Mouse (Mus musculus): ENCODE results near the gene Scd3. TPM values are rescaled to one million over a fixed set of nuclear protein-coding genes. Genes with fewer than 3 reads are reported as not detected.
"Not testable (repeated sequence)": the region's sequence is repeated elsewhere in the genome, so short reads cannot be mapped to it uniquely, and the experiment has no call there.

Scd3 gene
- polyA plus RNA-seq, 1 experiment from 2014 or later, result 0.19 TPM

GRCm38 (mm10) chr19:44267499-44268002, 64.5 kb downstream of the Scd3 start:
- peak overlapping the region; percentile 58 for H3K9ac ChIP-seq (ENCODE audit: low read length)
- H3K4me2 ChIP-seq (ENCODE audit: low read length), result peak overlapping the region; percentile 77
- H3K4me1 ChIP-seq (replicated peaks; ENCODE audit: control insufficient read depth, insufficient read depth, low read length), result peaks cover 10% of the 10 kb centered on the region; the same call in 1 of the 2 replicates
- no peaks in the 10 kb centered on the region for H3K36me3 ChIP-seq (ENCODE audit: control insufficient read depth, insufficient read depth, low read length)
- peak overlapping the region; percentile 57 for H3K4me3 ChIP-seq (ENCODE audit: low read depth, low read length)
- no peaks in the 10 kb centered on the region for H3K9me3 ChIP-seq (ENCODE audit: control insufficient read depth, low read length)
- WGBS, result 9% methylated on average over 18 of the region's 18 CpGs
- DNase-seq (ENCODE audit: low spot score) (no peak), ATAC-seq (replicated peaks; ENCODE audit: low FRiP score, low TSS enrichment, low read depth) (no peak)
- peak overlapping the region; percentile 91 for H3K27ac ChIP-seq (ENCODE audit: low read depth)
- H3K27me3 ChIP-seq (replicated peaks; ENCODE audit: control insufficient read depth, insufficient read depth, low read length), result no peaks in the 10 kb centered on the region

GRCm38 (mm10) chr19:44273711-44274110, 70.6 kb downstream of the Scd3 start:
- Histone ChIP-seq H3K9ac (ENCODE audit: low read length) (no peak overlapping the region), H3K27me3 (replicated peaks; ENCODE audit: control insufficient read depth, insufficient read depth, low read length) (no peaks in the 10 kb centered on the region), H3K27ac (ENCODE audit: low read depth) (no peak overlapping the region), H3K4me3 (ENCODE audit: low read depth, low read length) (no peak overlapping the region), H3K4me2 (ENCODE audit: low read length) (no peak overlapping the region), H3K9me3 (ENCODE audit: control insufficient read depth, low read length) (no peaks in the 10 kb centered on the region), H3K4me1 (replicated peaks; ENCODE audit: control insufficient read depth, insufficient read depth, low read length) (no peaks in the 10 kb centered on the region), H3K36me3 (ENCODE audit: control insufficient read depth, insufficient read depth, low read length) (no peaks in the 10 kb centered on the region)
- 84% methylated on average over 4 of the region's 4 CpGs for WGBS
- DNase-seq (ENCODE audit: low spot score) (no peak), ATAC-seq (replicated peaks; ENCODE audit: low FRiP score, low TSS enrichment, low read depth) (no peak)

GRCm38 (mm10) chr19:44274452-44274851, 71.4 kb downstream of the Scd3 start:
- no peak for ATAC-seq (replicated peaks; ENCODE audit: low FRiP score, low TSS enrichment, low read depth)
- H3K4me2 ChIP-seq (ENCODE audit: low read length), result no peak overlapping the region
- H3K9ac ChIP-seq (ENCODE audit: low read length), result no peak overlapping the region
- H3K27ac ChIP-seq (ENCODE audit: low read depth), result no peak overlapping the region
- WGBS, result 93% methylated on average over 4 of the region's 4 CpGs
- no peaks in the 10 kb centered on the region for H3K4me1 ChIP-seq (replicated peaks; ENCODE audit: control insufficient read depth, insufficient read depth, low read length)
- H3K4me3 ChIP-seq (ENCODE audit: low read depth, low read length), result no peak overlapping the region
- no peak for DNase-seq (ENCODE audit: low spot score)
- H3K27me3 ChIP-seq (replicated peaks; ENCODE audit: control insufficient read depth, insufficient read depth, low read length), result no peaks in the 10 kb centered on the region
- H3K36me3 ChIP-seq (ENCODE audit: control insufficient read depth, insufficient read depth, low read length), result no peaks in the 10 kb centered on the region
- H3K9me3 ChIP-seq (ENCODE audit: control insufficient read depth, low read length), result no peaks in the 10 kb centered on the region

- Histone ChIP-seq H3K4me1 (replicated peaks; ENCODE audit: control insufficient read depth, insufficient read depth, low read length) (peaks cover 5% of the 10 kb centered on the region; the same call in 1 of the 2 replicates), H3K36me3 (ENCODE audit: control insufficient read depth, insufficient read depth, low read length) (no peaks in the 10 kb centered on the region), H3K9me3 (ENCODE audit: control insufficient read depth, low read length) (no peaks in the 10 kb centered on the region), H3K27ac (ENCODE audit: low read depth) (no peak overlapping the region), H3K9ac (ENCODE audit: low read length) (no peak overlapping the region), H3K4me2 (ENCODE audit: low read length) (no peak overlapping the region), H3K4me3 (ENCODE audit: low read depth, low read length) (no peak overlapping the region), H3K27me3 (replicated peaks; ENCODE audit: control insufficient read depth, insufficient read depth, low read length) (no peaks in the 10 kb centered on the region)
- ATAC-seq (replicated peaks; ENCODE audit: low FRiP score, low TSS enrichment, low read depth) (no peak), DNase-seq (ENCODE audit: low spot score) (no peak)
- WGBS, result 91% methylated on average over 1 of the region's 1 CpGs
Observed at GRCm38 (mm10) chr19:44275418-44275817, 72.3 kb downstream of the Scd3 start.

- 82% methylated on average over 5 of the region's 5 CpGs for WGBS
- no peaks in the 10 kb centered on the region for H3K27me3 ChIP-seq (replicated peaks; ENCODE audit: control insufficient read depth, insufficient read depth, low read length)
- H3K4me2 ChIP-seq (ENCODE audit: low read length), result no peak overlapping the region
- H3K4me3 ChIP-seq (ENCODE audit: low read depth, low read length), result no peak overlapping the region
- ATAC-seq (replicated peaks; ENCODE audit: low FRiP score, low TSS enrichment, low read depth) (no peak), DNase-seq (ENCODE audit: low spot score) (no peak)
- peaks cover 15% of the 10 kb centered on the region; the same call in 1 of the 2 replicates for H3K4me1 ChIP-seq (replicated peaks; ENCODE audit: control insufficient read depth, insufficient read depth, low read length)
- H3K36me3 ChIP-seq (ENCODE audit: control insufficient read depth, insufficient read depth, low read length), result no peaks in the 10 kb centered on the region
- no peak overlapping the region for H3K27ac ChIP-seq (ENCODE audit: low read depth)
- no peak overlapping the region for H3K9ac ChIP-seq (ENCODE audit: low read length)
- no peaks in the 10 kb centered on the region for H3K9me3 ChIP-seq (ENCODE audit: control insufficient read depth, low read length)
Observed at GRCm38 (mm10) chr19:44276861-44277260, 73.8 kb downstream of the Scd3 start.

GRCm38 (mm10) chr19:44277931-44278330, 74.9 kb downstream of the Scd3 start:
- Histone ChIP-seq H3K9ac (ENCODE audit: low read length) (no peak overlapping the region), H3K4me2 (ENCODE audit: low read length) (no peak overlapping the region), H3K27me3 (replicated peaks; ENCODE audit: control insufficient read depth, insufficient read depth, low read length) (no peaks in the 10 kb centered on the region), H3K36me3 (ENCODE audit: control insufficient read depth, insufficient read depth, low read length) (no peaks in the 10 kb centered on the region), H3K4me1 (replicated peaks; ENCODE audit: control insufficient read depth, insufficient read depth, low read length) (peaks cover 22% of the 10 kb centered on the region), H3K27ac (ENCODE audit: low read depth) (no peak overlapping the region), H3K4me3 (ENCODE audit: low read depth, low read length) (no peak overlapping the region), H3K9me3 (ENCODE audit: control insufficient read depth, low read length) (no peaks in the 10 kb centered on the region)
- 81% methylated on average over 8 of the region's 8 CpGs for WGBS
- ATAC-seq (replicated peaks; ENCODE audit: low FRiP score, low TSS enrichment, low read depth), result no peak
- no peak for DNase-seq (ENCODE audit: low spot score)

GRCm38 (mm10) chr19:44280755-44281154, 77.7 kb downstream of the Scd3 start:
- H3K27ac ChIP-seq (ENCODE audit: low read depth), result peak overlapping the region; percentile 25
- H3K4me3 ChIP-seq (ENCODE audit: low read depth, low read length), result no peak overlapping the region
- H3K4me2 ChIP-seq (ENCODE audit: low read length), result no peak overlapping the region
- peak; percentile 63 for DNase-seq (ENCODE audit: low spot score)
- ATAC-seq (replicated peaks; ENCODE audit: low FRiP score, low TSS enrichment, low read depth), result no peak
- H3K4me1 ChIP-seq (replicated peaks; ENCODE audit: control insufficient read depth, insufficient read depth, low read length), result peaks cover 40% of the 10 kb centered on the region
- H3K27me3 ChIP-seq (replicated peaks; ENCODE audit: control insufficient read depth, insufficient read depth, low read length), result no peaks in the 10 kb centered on the region
- H3K9me3 ChIP-seq (ENCODE audit: control insufficient read depth, low read length), result no peaks in the 10 kb centered on the region
- no peaks in the 10 kb centered on the region for H3K36me3 ChIP-seq (ENCODE audit: control insufficient read depth, insufficient read depth, low read length)
- H3K9ac ChIP-seq (ENCODE audit: low read length), result no peak overlapping the region
- 8% methylated on average over 6 of the region's 6 CpGs for WGBS

GRCm38 (mm10) chr19:44281825-44282447, 78.9 kb downstream of the Scd3 start:
- not testable (repeated sequence) for H3K9ac ChIP-seq (ENCODE audit: low read length); H3K36me3 ChIP-seq (ENCODE audit: control insufficient read depth, insufficient read depth, low read length); H3K4me3 ChIP-seq (ENCODE audit: low read depth, low read length); H3K4me2 ChIP-seq (ENCODE audit: low read length); H3K9me3 ChIP-seq (ENCODE audit: control insufficient read depth, low read length); H3K27me3 ChIP-seq (replicated peaks; ENCODE audit: control insufficient read depth, insufficient read depth, low read length); ATAC-seq (replicated peaks; ENCODE audit: low FRiP score, low TSS enrichment, low read depth); DNase-seq (ENCODE audit: low spot score)
- H3K27ac ChIP-seq (ENCODE audit: low read depth), result peak overlapping the region; percentile 68
- 60% methylated on average over 1 of the region's 1 CpGs for WGBS
- H3K4me1 ChIP-seq (replicated peaks; ENCODE audit: control insufficient read depth, insufficient read depth, low read length), result peaks cover 48% of the 10 kb centered on the region

GRCm38 (mm10) chr19:44282534-44283156, 79.6 kb downstream of the Scd3 start:
- ATAC-seq (replicated peaks; ENCODE audit: low FRiP score, low TSS enrichment, low read depth), result no peak
- Histone ChIP-seq H3K27ac (ENCODE audit: low read depth) (peak overlapping the region; percentile 91), H3K4me3 (ENCODE audit: low read depth, low read length) (no peak overlapping the region), H3K9ac (ENCODE audit: low read length) (no peak overlapping the region), H3K9me3 (ENCODE audit: control insufficient read depth, low read length) (no peaks in the 10 kb centered on the region), H3K4me2 (ENCODE audit: low read length) (no peak overlapping the region), H3K27me3 (replicated peaks; ENCODE audit: control insufficient read depth, insufficient read depth, low read length) (no peaks in the 10 kb centered on the region), H3K36me3 (ENCODE audit: control insufficient read depth, insufficient read depth, low read length) (no peaks in the 10 kb centered on the region), H3K4me1 (replicated peaks; ENCODE audit: control insufficient read depth, insufficient read depth, low read length) (peaks cover 55% of the 10 kb centered on the region)
- DNase-seq (ENCODE audit: low spot score), result no peak
- WGBS, result 28% methylated on average over 9 of the region's 9 CpGs
